In genomic region chr19:5056251-5056650, GRCm38 (mm10) we compare ENCODE assay signal across 8 mouse cellular contexts. TPM values are rescaled to one million over a fixed set of nuclear protein-coding genes. Genes with fewer than 3 reads are reported as not detected.
DNase-seq lines count a peak whose midpoint lies in the region; ATAC-seq and TF ChIP-seq lines count a peak whose summit lies in the region.

No protein-coding gene starts in this region.

- no peak overlapping the region for H3K9ac ChIP-seq in heart, adult 2 months (ENCODE audit: low read depth, low read length)
- H3K9ac ChIP-seq in ES-Bruce4 (ENCODE audit: low read depth, poor library complexity, severe bottlenecking): no peak overlapping the region
- no peak overlapping the region for H3K9ac ChIP-seq in intestine, postnatal 0 days (ENCODE audit: low read depth, low read length)
- H3K9ac ChIP-seq in midbrain, embryonic 15.5 days: no peak overlapping the region

- TF ChIP-seq EP300 in heart, adult 2 months (IDR thresholded peaks at IDR 0.05; ENCODE audit: insufficient read depth, low read depth, low read length): no peak
- no peak for TF ChIP-seq EP300 in ES-Bruce4 (IDR thresholded peaks at IDR 0.05; ENCODE audit: insufficient read depth, low read depth, low read length)

- no peak overlapping the region for H3K4me3 ChIP-seq in heart, adult 2 months
- H3K4me3 ChIP-seq in ES-Bruce4 (ENCODE audit: low read depth, low read length): no peak overlapping the region
- H3K4me3 ChIP-seq in embryonic fibroblast, embryonic 13.5 days (ENCODE audit: insufficient read depth, low read length): no peak overlapping the region
- H3K4me3 ChIP-seq in intestine, postnatal 0 days (ENCODE audit: low read depth, low read length): no peak overlapping the region
- no peak overlapping the region for H3K4me3 ChIP-seq in midbrain, embryonic 15.5 days

- no peaks in the 10 kb centered on the region for H3K9me3 ChIP-seq in ES-Bruce4 (replicated peaks; ENCODE audit: control insufficient read depth, insufficient read depth, low read length, poor library complexity, severe bottlenecking)
- no peaks in the 10 kb centered on the region for H3K9me3 ChIP-seq in intestine, postnatal 0 days (ENCODE audit: control insufficient read depth)
- no peaks in the 10 kb centered on the region for H3K9me3 ChIP-seq in midbrain, embryonic 15.5 days

- H3K4me1 ChIP-seq in heart, adult 2 months (ENCODE audit: control insufficient read depth, insufficient read depth, low read length): peaks cover 12% of the 10 kb centered on the region
- peaks cover 22% of the 10 kb centered on the region for H3K4me1 ChIP-seq in ES-Bruce4 (ENCODE audit: control insufficient read depth, insufficient read depth, low read length)
- H3K4me1 ChIP-seq in embryonic fibroblast, embryonic 13.5 days (ENCODE audit: control insufficient read depth, insufficient read depth, low read length): peaks cover 26% of the 10 kb centered on the region
- no peaks in the 10 kb centered on the region for H3K4me1 ChIP-seq in intestine, postnatal 0 days (replicated peaks; ENCODE audit: control insufficient read depth, insufficient read depth, low read length)
- peaks cover 11% of the 10 kb centered on the region; the same call in 1 of the 2 replicates for H3K4me1 ChIP-seq in midbrain, embryonic 15.5 days

- peak in 1 of 2 experiments; percentile 50 for DNase-seq in heart, adult 2 months
- no peak for DNase-seq in heart, postnatal 36 days
- DNase-seq in urinary bladder, postnatal 25 days (ENCODE audit: low spot score): no peak
- no peak for DNase-seq in cerebellum, adult 11 months

- no peak for ATAC-seq in intestine, postnatal 0 days
- ATAC-seq in midbrain, embryonic 15.5 days (replicated peaks): peak; percentile 16; the same call in 1 of the 2 replicates

- TF ChIP-seq POLR2A in heart, adult 2 months (IDR thresholded peaks at IDR 0.05; ENCODE audit: insufficient read depth, low read depth, low read length): no peak
- TF ChIP-seq POLR2A in ES-Bruce4 (IDR thresholded peaks at IDR 0.05; ENCODE audit: insufficient read depth, low read length): no peak
- TF ChIP-seq POLR2A in embryonic fibroblast, embryonic 13.5 days (IDR thresholded peaks at IDR 0.05; ENCODE audit: low read depth, low read length): no peak

- intact Hi-C loops in heart, adult 2 months (cut with DNase I): loop anchor here (1.0 kb wide), 1 partner anchor 17 kb away; no protein-coding TSS in a partner anchor
- intact Hi-C loops in heart, postnatal 36 days (cut with DNase I): loop anchor here (1.0 kb wide), 1 partner anchor 17 kb away; no protein-coding TSS in a partner anchor

- H3K27me3 ChIP-seq in heart, adult 2 months (ENCODE audit: control insufficient read depth, insufficient read depth, low read length): no peaks in the 10 kb centered on the region
- H3K27me3 ChIP-seq in ES-Bruce4 (ENCODE audit: control insufficient read depth, insufficient read depth, low read length, poor library complexity, severe bottlenecking): no peaks in the 10 kb centered on the region
- no peaks in the 10 kb centered on the region for H3K27me3 ChIP-seq in intestine, postnatal 0 days (replicated peaks; ENCODE audit: control insufficient read depth, insufficient read depth, low read length)
- H3K27me3 ChIP-seq in midbrain, embryonic 15.5 days (replicated peaks): peaks cover 31% of the 10 kb centered on the region

- H3K4me2 ChIP-seq in intestine, postnatal 0 days (replicated peaks; ENCODE audit: low read depth): no peak overlapping the region
- H3K4me2 ChIP-seq in midbrain, embryonic 15.5 days: no peak overlapping the region

- H3K36me3 ChIP-seq in heart, adult 2 months (ENCODE audit: control insufficient read depth, insufficient read depth, low read length): no peaks in the 10 kb centered on the region
- no peaks in the 10 kb centered on the region for H3K36me3 ChIP-seq in ES-Bruce4 (ENCODE audit: control insufficient read depth, insufficient read depth, low read length, poor library complexity, severe bottlenecking)
- H3K36me3 ChIP-seq in intestine, postnatal 0 days (ENCODE audit: control insufficient read depth, insufficient read depth): no peaks in the 10 kb centered on the region
- no peaks in the 10 kb centered on the region for H3K36me3 ChIP-seq in midbrain, embryonic 15.5 days (replicated peaks)

- TF ChIP-seq CTCF in heart, adult 2 months (IDR thresholded peaks at IDR 0.05): peak; percentile 89
- peak; percentile 67 for TF ChIP-seq CTCF in ES-Bruce4 (IDR thresholded peaks at IDR 0.05; ENCODE audit: low read depth, low read length)
- 0 out of 2 replicates have a peak, but pooled peaks have one; percentile 14 for TF ChIP-seq CTCF in embryonic fibroblast, embryonic 13.5 days (IDR thresholded peaks at IDR 0.05; ENCODE audit: borderline replicate concordance, insufficient read depth, low read length)
- TF ChIP-seq CTCF in intestine, postnatal 0 days (IDR thresholded peaks at IDR 0.05; ENCODE audit: low read depth): peak; percentile 80

- no peaks in the 10 kb centered on the region for H3K79me2 ChIP-seq in heart, adult 2 months (replicated peaks; ENCODE audit: control insufficient read depth, insufficient read depth, low read length)

- H3K27ac ChIP-seq in heart, adult 2 months: no peak overlapping the region
- no peak overlapping the region for H3K27ac ChIP-seq in ES-Bruce4 (ENCODE audit: insufficient read depth, low read length)
- H3K27ac ChIP-seq in embryonic fibroblast, embryonic 13.5 days (ENCODE audit: insufficient read depth, low read length): peak overlapping the region; percentile 13; the same call in 1 of the 2 replicates
- H3K27ac ChIP-seq in intestine, postnatal 0 days (ENCODE audit: low read depth, low read length): no peak overlapping the region
- H3K27ac ChIP-seq in midbrain, embryonic 15.5 days: no peak overlapping the region

- WGBS in heart, adult 2 months: 18% methylated on average over 6 of the region's 6 CpGs
- WGBS in intestine, postnatal 0 days: 16% methylated on average over 6 of the region's 6 CpGs
- 14% methylated on average over 6 of the region's 6 CpGs for WGBS in midbrain, embryonic 15.5 days

RNA-seq across cellular contexts. Expression of gene Rin1, which starts 6.0 kb away (rescaled TPM):
- total RNA-seq in heart, adult 2 months (2021): 1 to 10 TPM; 1.2 to 1.8 TPM
- polyA plus RNA-seq in heart, adult 2 months (2012; rRNA removed): 2.1 and 3.0 TPM in 2 replicates
- 1 to 10 TPM; 1.8 to 2.1 TPM for total RNA-seq in heart, postnatal 36 days (2021)
- 19.2 and 22.7 TPM in 2 replicates for polyA plus RNA-seq in ES-Bruce4 (2011; ENCODE audit: insufficient read depth, insufficient read length, low read depth, missing spikeins)
- polyA plus RNA-seq in embryonic fibroblast, embryonic 13.5 days (2011; ENCODE audit: insufficient read length, low read depth, missing spikeins): 60.2 and 82.9 TPM in 2 replicates
- polyA plus RNA-seq in intestine, postnatal 0 days (2015; fragmentation: Nextera tagmentation; extraction: Ambion mirVana): 0.77 and 0.78 TPM in 2 replicates
- polyA plus RNA-seq in midbrain, embryonic 15.5 days (2015; fragmentation: Nextera tagmentation; extraction: Ambion mirVana): 0.91 and 1.6 TPM in 2 replicates

RNA-seq across cellular contexts. Expression of gene Cd248, which starts 11.6 kb away (rescaled TPM):
- total RNA-seq in heart, adult 2 months (2021): 10 to 100 TPM in 1 of 2 experiments, 1 to 10 TPM in 1; 9.3 to 12.2 TPM
- polyA plus RNA-seq in heart, adult 2 months (2012; rRNA removed): 18.1 and 20.0 TPM in 2 replicates
- total RNA-seq in heart, postnatal 36 days (2021): 10 to 100 TPM; 13.8 to 15.1 TPM
- polyA plus RNA-seq in ES-Bruce4 (2011; ENCODE audit: insufficient read depth, insufficient read length, low read depth, missing spikeins): 3.1 and 3.7 TPM in 2 replicates
- 202 and 292 TPM in 2 replicates for polyA plus RNA-seq in embryonic fibroblast, embryonic 13.5 days (2011; ENCODE audit: insufficient read length, low read depth, missing spikeins)
- 19.9 and 23.0 TPM in 2 replicates for polyA plus RNA-seq in intestine, postnatal 0 days (2015; fragmentation: Nextera tagmentation; extraction: Ambion mirVana)
- 19.7 and 24.2 TPM in 2 replicates for polyA plus RNA-seq in midbrain, embryonic 15.5 days (2015; fragmentation: Nextera tagmentation; extraction: Ambion mirVana)

RNA-seq across cellular contexts. Expression of gene Brms1, which starts 15.1 kb away (rescaled TPM):
- total RNA-seq in heart, adult 2 months (2021): 10 to 100 TPM; 14.3 to 16.9 TPM
- polyA plus RNA-seq in heart, adult 2 months (2012; rRNA removed): 17.0 and 18.1 TPM in 2 replicates
- total RNA-seq in heart, postnatal 36 days (2021): 10 to 100 TPM; 13.9 to 15.6 TPM
- 22.3 and 24.0 TPM in 2 replicates for polyA plus RNA-seq in ES-Bruce4 (2011; ENCODE audit: insufficient read depth, insufficient read length, low read depth, missing spikeins)
- polyA plus RNA-seq in embryonic fibroblast, embryonic 13.5 days (2011; ENCODE audit: insufficient read length, low read depth, missing spikeins): 12.9 and 14.5 TPM in 2 replicates
- 33.2 and 33.4 TPM in 2 replicates for polyA plus RNA-seq in intestine, postnatal 0 days (2015; fragmentation: Nextera tagmentation; extraction: Ambion mirVana)
- polyA plus RNA-seq in midbrain, embryonic 15.5 days (2015; fragmentation: Nextera tagmentation; extraction: Ambion mirVana): 40.0 and 44.4 TPM in 2 replicates

RNA-seq across cellular contexts. Expression of gene AC124502.3, which starts 17.6 kb away (rescaled TPM):
- total RNA-seq in heart, adult 2 months (2021): 1 to 10 TPM; 1.3 to 2.3 TPM
- polyA plus RNA-seq in heart, adult 2 months (2012; rRNA removed): 0.08 and 0.15 TPM in 2 replicates
- 1 to 10 TPM; 1.4 to 3.9 TPM for total RNA-seq in heart, postnatal 36 days (2021)
- not detected in 2 replicates for polyA plus RNA-seq in ES-Bruce4 (2011; ENCODE audit: insufficient read depth, insufficient read length, low read depth, missing spikeins)
- 0.60 and 1.5 TPM in 2 replicates for polyA plus RNA-seq in embryonic fibroblast, embryonic 13.5 days (2011; ENCODE audit: insufficient read length, low read depth, missing spikeins)
- 0.56 TPM in 1 of 2 replicates, not detected in the other for polyA plus RNA-seq in intestine, postnatal 0 days (2015; fragmentation: Nextera tagmentation; extraction: Ambion mirVana)
- 3.6 and 4.2 TPM in 2 replicates for polyA plus RNA-seq in midbrain, embryonic 15.5 days (2015; fragmentation: Nextera tagmentation; extraction: Ambion mirVana)

RNA-seq across cellular contexts. Expression of gene B4gat1, which starts 17.6 kb away (rescaled TPM):
- 10 to 100 TPM; 43.2 to 43.8 TPM for total RNA-seq in heart, adult 2 months (2021)
- polyA plus RNA-seq in heart, adult 2 months (2012; rRNA removed): 43.2 and 48.8 TPM in 2 replicates
- 10 to 100 TPM; 45.1 to 47.2 TPM for total RNA-seq in heart, postnatal 36 days (2021)
- 8.9 and 10.9 TPM in 2 replicates for polyA plus RNA-seq in ES-Bruce4 (2011; ENCODE audit: insufficient read depth, insufficient read length, low read depth, missing spikeins)
- polyA plus RNA-seq in embryonic fibroblast, embryonic 13.5 days (2011; ENCODE audit: insufficient read length, low read depth, missing spikeins): 31.4 and 33.5 TPM in 2 replicates
- polyA plus RNA-seq in intestine, postnatal 0 days (2015; fragmentation: Nextera tagmentation; extraction: Ambion mirVana): 16.2 and 17.9 TPM in 2 replicates
- 78.8 and 80.6 TPM in 2 replicates for polyA plus RNA-seq in midbrain, embryonic 15.5 days (2015; fragmentation: Nextera tagmentation; extraction: Ambion mirVana)

Comparison
In these comparisons a context has a peak if more than half of its experiments do, and no peak if none do; other contexts are left out.
1. CTCF ChIP-seq: peak in every context shown above with its lines; median percentile 89 in heart, adult 2 months; 80 in intestine, postnatal 0 days; 67 in ES-Bruce4; 14 in embryonic fibroblast, embryonic 13.5 days.